Mouse (Mus musculus): Measurements from ENCODE around the gene Smg8.

GRCm38 (mm10) chr11:87125562-87125961, 39.0 kb upstream of the Smg8 start:
- TF ChIP-seq POLR2A (IDR thresholded peaks at IDR 0.05; ENCODE audit: insufficient read depth, low read length) (no peak), CTCF (IDR thresholded peaks at IDR 0.05; ENCODE audit: low read depth, low read length) (no peak)
